Mouse (Mus musculus) retina, postnatal 7 days (tissue): ENCODE results near the gene Tex46.

Experiments
- DNase-seq: peaks from one replicate; pipeline ENCODE4 v3.0.0-alpha.2; 2012; ENCODE audit warnings: low read depth, low spot score

Tex46 gene

GRCm38 (mm10) chr4:136610387-136610856 lies at the start of gene Tex46:
TSS of gene Tex46 (plus strand) at chr4:136610437.
- DNase-seq = no peak

GRCm38 (mm10) chr4:136562755-136563154 lies 47.5 kb upstream of the Tex46 start:
- no peak for DNase-seq

GRCm38 (mm10) chr4:136568629-136569028 lies 41.6 kb upstream of the Tex46 start:
- no peak for DNase-seq

GRCm38 (mm10) chr4:136569998-136570397 lies 40.2 kb upstream of the Tex46 start:
- DNase-seq = no peak

GRCm38 (mm10) chr4:136581885-136582284 lies 28.4 kb upstream of the Tex46 start:
- no peak for DNase-seq

- no peak for DNase-seq
Measured at GRCm38 (mm10) chr4:136587221-136587827, 22.9 kb upstream of the Tex46 start.

- DNase-seq = no peak
Measured at GRCm38 (mm10) chr4:136588003-136588402, 22.2 kb upstream of the Tex46 start.

GRCm38 (mm10) chr4:136592111-136592510 lies 18.1 kb upstream of the Tex46 start:
- DNase-seq = no peak

- DNase-seq = no peak
Measured at GRCm38 (mm10) chr4:136594006-136594405, 16.2 kb upstream of the Tex46 start.

GRCm38 (mm10) chr4:136595221-136595620 lies 15.0 kb upstream of the Tex46 start:
- no peak for DNase-seq

GRCm38 (mm10) chr4:136598268-136598876 lies 11.9 kb upstream of the Tex46 start:
- no peak for DNase-seq

GRCm38 (mm10) chr4:136599869-136600268 lies 10.4 kb upstream of the Tex46 start:
- DNase-seq = no peak

GRCm38 (mm10) chr4:136600536-136600935 lies 9.7 kb upstream of the Tex46 start:
- no peak for DNase-seq

- peak; percentile 51 for DNase-seq
Measured at GRCm38 (mm10) chr4:136601476-136601875, 8.8 kb upstream of the Tex46 start.

GRCm38 (mm10) chr4:136602018-136602554 lies 8.2 kb upstream of the Tex46 start:
- peak; percentile 21 for DNase-seq

- peak; percentile 90 for DNase-seq
Measured at GRCm38 (mm10) chr4:136602568-136602967, 7.7 kb upstream of the Tex46 start, which contains the start of gene Kdm1a. TSS of gene Kdm1a (minus strand) at chr4:136602723.

- no peak for DNase-seq
Measured at GRCm38 (mm10) chr4:136605756-136606485, 4.3 kb upstream of the Tex46 start.

- DNase-seq = no peak
Measured at GRCm38 (mm10) chr4:136613657-136614056, 3.4 kb downstream of the Tex46 start.

- peak; percentile 84 for DNase-seq
Measured at GRCm38 (mm10) chr4:136621336-136621735, 11.1 kb downstream of the Tex46 start.

- no peak for DNase-seq
Measured at GRCm38 (mm10) chr4:136621956-136622355, 11.7 kb downstream of the Tex46 start.

- DNase-seq = no peak
Measured at GRCm38 (mm10) chr4:136622388-136622787, 12.2 kb downstream of the Tex46 start, which contains the start of gene Lactbl1. TSS of gene Lactbl1 (plus strand) at chr4:136622621.

- DNase-seq = no peak
Measured at GRCm38 (mm10) chr4:136626590-136626989, 16.4 kb downstream of the Tex46 start.
